Mouse (Mus musculus): ENCODE data around the gene Gm14391. TPM values are rescaled to one million over a fixed set of nuclear protein-coding genes. Genes with fewer than 3 reads are reported as not detected.

Gene Gm14391
- 1 to 10 TPM; 4.6 to 6.6 TPM for total RNA-seq (2023)

GRCm38 (mm10) chr2:175206732-175207131, at the start of gene Gm14391:
Gene Gm14391 (minus strand): TSS chr2:175206917.

GRCm38 (mm10) chr2:175175401-175176180, 31.1 kb downstream of the Gm14391 start, which contains the start of gene Gm14443:
Gene Gm14443 (minus strand): TSS chr2:175175871.

GRCm38 (mm10) chr2:175141993-175142295, 64.8 kb downstream of the Gm14391 start, which contains the start of gene Gm14399:
Gene Gm14399 (minus strand): TSS chr2:175142012.

Other genes with a start within 250 kb of the Gm14391 start
- gene Gm14444, start 196.7 kb downstream of the Gm14391 start, total RNA-seq (2023), result not detected
- gene Gm14393, start 139.1 kb downstream of the Gm14391 start, total RNA-seq (2023), result not detected
- gene Gm14399, start 64.9 kb downstream of the Gm14391 start, total RNA-seq (2023), result 1 to 10 TPM; 1.0 to 6.8 TPM
- not detected for gene Gm14443, start 31.0 kb downstream of the Gm14391 start, total RNA-seq (2023)
- gene Gm14440, start 68.2 kb upstream of the Gm14391 start, total RNA-seq (2023), result 1 to 10 TPM in 1 of 2 experiments, not detected in 1; 1.1 TPM
- 1 to 10 TPM; 3.6 to 5.0 TPM for gene Gm4631, start 131.3 kb upstream of the Gm14391 start, total RNA-seq (2023)
- 1 to 10 TPM in 1 of 2 experiments, under 1 TPM in 1; 0.57 to 1.1 TPM for gene Zfp968, start 165.5 kb upstream of the Gm14391 start, total RNA-seq (2023)
- 1 to 10 TPM in 1 of 2 experiments, under 1 TPM in 1; 0.44 to 1.3 TPM for gene Gm4724, start 228.9 kb upstream of the Gm14391 start, total RNA-seq (2023)

Measured in neutrophil, adult 83 days (primary cell).